Mouse (Mus musculus) CD4-positive, CD25-positive, alpha-beta regulatory T cell, adult 2 months (primary cell): ENCODE results near the gene Cnst.
A peak's percentile ranks its signal among the peaks of the same experiment; 100 is the strongest.

Source experiments
- DNase-seq: peaks from one replicate; pipeline ENCODE4 v3.0.0-alpha.2; 2012; ENCODE audit warnings: low read depth, low spot score

Cnst gene

DNA sequence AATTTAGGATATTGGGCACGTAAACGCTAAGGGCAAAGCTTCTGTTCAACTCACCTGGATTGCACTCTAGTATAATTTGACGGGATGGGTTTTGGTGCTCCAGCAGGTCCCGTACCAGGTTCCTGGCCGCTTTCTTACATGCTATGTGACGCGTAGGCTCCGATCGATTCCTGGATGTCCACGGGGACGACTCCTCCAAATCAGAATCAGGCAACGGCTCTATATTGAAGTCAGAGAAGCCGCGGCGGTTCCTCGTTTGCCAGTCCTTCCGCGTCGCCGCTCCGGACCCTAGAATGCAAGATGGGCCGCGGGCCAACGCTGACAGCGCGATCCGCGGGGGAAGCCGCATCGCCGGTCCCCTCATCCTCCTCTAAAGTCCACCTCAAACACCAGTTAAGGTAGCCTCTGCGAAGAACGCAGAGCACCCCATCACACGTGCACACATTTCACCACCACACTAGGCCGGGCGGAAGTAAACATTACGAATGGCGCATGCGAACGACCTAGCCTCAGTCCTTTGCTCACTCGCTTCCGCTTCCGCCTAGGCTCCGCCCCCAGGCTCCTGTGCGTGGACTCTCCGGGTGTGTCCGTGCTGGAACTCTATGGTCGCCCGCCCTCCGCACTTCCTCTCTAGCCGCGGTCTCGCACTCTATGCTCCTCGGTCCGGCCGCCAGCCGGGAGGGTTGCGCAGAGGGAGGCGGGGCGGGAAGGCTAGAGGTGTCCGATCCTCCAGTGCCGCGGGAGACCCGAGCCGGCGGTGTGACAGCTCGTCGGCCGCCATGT lies at the start of gene Cnst, which contains the start of gene Tfb2m:
Cnst (plus strand) TSS at position 603 of the 783 bp plus-strand sequence.
Tfb2m (minus strand) TSS at position 500 of the 783 bp plus-strand sequence.
- DNase-seq = peak; percentile 97

DNA sequence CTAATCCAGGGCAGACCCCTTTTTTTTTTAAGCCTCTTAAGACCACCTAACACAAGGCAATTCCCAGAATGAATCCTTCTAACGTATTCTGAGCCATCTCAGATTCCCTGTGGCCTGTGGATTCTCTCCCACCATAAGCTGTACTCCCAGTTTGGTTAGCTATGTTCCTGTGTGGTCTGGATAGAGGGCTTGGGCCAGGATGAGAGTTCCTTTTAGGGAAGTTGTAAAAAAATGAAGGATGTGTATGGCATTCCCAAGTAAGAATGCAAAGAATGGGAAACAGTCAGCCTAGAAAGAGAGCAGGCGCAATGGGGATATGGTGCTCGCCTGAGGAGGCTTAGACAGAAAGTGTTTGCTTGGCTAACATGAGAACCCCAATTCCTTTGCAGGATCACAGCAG lies 46.9 kb upstream of the Cnst start:
- DNase-seq = no peak

DNA sequence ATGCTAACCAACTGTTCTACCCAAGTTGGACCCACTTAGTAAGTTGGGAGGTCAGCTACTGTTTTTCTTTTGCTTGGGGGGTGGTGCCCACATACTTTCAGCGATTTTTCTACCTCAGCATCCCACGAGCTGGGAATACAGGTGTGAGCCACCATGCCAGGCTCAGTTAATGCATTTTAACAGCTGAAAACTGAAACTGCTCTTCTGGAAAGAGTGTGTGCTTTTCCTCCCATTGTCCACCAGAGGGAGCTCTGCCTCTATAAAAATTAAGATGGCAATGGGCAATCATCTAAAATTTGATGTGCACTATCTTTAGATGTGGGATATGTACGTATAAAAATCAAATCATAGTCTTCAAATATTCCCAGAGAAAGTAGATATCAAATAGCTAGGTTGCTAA lies 43.6 kb upstream of the Cnst start:
- DNase-seq = peak; percentile 58

DNA sequence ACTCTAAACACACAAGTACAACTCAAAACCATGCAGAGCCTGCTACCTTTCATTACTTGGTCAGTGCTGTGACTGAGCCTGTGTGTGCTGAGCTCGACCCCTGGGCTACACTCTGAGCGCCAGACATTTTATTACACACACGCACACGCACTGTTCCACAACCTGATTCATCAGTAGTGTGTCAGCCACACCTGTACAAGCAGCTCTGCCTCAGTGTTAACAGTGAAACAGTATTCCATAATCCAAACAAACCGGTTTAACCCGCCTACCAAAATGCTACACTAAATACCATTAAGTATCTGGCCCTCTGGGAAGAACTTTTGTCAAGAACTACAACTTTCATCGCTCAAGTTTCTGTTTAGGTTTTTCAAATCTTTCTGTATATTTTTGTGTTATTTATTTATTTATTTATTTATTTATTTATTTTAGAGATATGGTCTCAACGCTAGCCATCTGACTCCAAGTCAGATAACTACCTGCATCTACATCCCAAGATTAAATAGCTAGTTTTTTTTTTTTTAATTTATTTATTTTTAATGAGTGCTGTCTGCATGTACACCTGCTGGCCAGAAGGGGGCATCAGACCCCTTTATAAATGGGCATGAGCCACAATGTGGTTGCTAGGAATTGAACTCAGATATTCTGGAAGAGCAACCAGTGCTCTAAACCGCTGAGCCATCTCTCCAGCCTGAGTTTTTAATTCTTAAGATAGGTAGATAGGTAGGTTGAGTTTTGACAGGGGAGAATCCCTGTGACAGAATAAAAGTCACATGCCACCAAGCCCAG lies 39.4 kb upstream of the Cnst start:
- peak; percentile 80 for DNase-seq

DNA sequence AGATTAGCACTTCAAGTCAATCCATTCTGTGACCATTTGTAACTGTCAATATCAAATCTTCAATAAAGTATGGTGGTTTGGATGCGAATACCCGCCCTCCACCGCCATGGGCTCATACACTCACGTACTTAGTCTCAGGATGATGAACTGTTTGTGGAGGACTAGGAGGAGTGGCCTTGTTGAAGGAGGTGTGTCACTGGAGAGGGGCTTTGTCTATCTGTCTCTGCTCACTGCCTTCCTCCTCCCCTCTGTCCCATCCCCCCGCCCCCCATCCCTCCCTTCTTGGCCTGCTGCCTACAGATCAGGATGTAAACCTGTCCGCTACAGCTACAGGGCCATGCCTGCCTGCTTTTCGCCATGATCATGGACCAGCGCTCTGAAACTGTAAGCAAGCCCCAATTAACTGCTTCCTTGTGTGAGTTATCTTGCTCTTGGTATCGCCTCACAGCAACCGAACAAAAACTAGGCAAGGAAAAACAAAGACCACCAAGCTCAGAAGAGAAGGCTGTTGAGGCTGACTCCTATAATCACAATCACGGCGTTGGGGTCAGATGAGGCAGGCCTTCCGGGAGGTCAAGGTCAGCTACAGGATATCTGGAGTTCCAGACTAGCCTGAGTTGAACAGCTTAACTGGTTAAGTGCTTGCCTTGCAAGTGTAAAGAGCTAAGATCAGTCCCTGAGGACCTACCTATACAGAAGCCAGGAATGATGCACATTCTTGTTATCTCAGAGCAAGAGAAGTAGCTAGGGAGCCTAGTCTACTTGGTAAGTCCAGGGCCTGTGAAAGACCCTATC lies 35.4 kb upstream of the Cnst start:
- DNase-seq = no peak

- DNase-seq = no peak
Observed at GRCm38 (mm10) chr1:179511895-179512294, 34.3 kb upstream of the Cnst start.

GRCm38 (mm10) chr1:179516941-179517712 lies 29.0 kb upstream of the Cnst start:
- peak; percentile 58 for DNase-seq

DNA sequence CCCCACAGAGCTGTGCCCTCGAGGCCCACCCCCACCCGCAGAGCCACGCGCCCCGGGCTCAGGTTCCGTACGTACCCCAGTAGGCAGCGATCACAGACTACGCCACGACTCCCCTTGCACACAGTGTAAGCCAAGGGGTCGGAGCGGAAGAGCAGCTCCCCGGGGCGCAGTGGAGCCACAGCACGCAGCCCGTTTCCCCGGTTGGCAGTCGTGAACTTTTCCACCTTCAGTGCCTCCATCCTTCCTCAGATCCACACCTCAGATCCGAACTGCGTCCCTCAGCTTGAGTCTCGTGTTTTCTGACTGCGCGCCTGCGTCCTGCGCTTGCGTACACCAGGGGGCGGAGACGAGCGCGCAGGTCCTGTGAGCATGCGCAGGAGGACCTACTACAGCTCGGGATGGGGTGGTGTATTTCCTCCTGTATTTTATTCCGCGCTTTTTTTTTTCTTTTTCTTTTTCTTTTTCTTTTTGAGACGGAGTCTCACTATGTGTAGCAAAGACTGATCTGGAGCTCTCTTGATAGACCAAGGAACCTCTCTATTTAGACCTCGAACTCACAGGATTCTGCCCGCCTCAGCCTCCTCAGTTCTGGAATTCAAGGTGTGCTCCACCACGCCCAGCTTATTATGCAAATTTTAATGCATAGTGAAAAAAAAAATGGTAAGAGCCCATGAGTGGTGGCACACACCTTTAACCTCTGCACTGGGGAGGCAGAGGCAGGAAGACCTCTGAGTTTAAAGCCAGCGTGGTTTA lies 28.3 kb upstream of the Cnst start, which contains the start of gene Smyd3:
Smyd3 (minus strand) TSS at position 329 of the 753 bp plus-strand sequence.
- DNase-seq = peak; percentile 96

DNA sequence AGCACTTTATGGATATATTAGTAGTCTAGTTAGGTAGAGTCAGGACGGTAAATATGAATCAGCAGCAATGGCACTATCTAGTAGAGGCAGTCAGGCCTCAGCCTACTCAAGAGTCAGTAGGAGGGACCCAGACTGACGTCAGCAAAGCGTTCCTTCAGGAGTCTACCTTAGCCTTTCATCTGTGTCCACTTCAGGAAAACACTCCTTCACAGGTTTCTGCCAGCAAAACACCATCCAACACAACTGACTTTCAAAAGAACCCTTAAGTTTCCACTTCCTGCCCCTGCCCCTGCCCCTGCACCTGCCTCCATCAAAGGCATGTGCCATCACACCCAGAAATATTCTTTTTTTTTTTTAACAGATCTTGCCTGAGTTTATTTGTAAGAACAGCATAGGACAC lies 26.3 kb upstream of the Cnst start:
- DNase-seq = peak; percentile 15

- no peak for DNase-seq
Observed at GRCm38 (mm10) chr1:179539054-179539453, 7.1 kb upstream of the Cnst start.

DNA sequence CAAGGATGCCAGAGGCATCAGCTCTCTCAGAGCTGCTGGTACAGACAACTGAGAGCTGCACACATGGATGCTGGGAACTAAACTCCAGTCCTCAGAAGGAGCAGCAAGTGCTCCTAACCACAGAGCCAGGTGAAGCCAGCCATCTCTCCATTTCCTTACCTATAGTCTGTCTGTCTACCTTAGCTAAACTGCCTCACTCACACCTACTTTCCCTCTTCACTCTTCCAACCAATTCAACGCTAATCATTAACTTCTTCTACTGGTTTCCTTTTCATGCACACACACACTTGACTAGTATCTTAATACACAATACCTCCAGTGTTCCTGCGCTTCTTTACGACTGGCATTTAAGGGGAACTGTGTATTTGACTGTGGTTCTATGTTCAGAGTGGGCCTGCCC lies 6.3 kb upstream of the Cnst start:
- DNase-seq = no peak

- peak; percentile 60 for DNase-seq
Observed at GRCm38 (mm10) chr1:179541502-179541901, 4.7 kb upstream of the Cnst start.

DNA sequence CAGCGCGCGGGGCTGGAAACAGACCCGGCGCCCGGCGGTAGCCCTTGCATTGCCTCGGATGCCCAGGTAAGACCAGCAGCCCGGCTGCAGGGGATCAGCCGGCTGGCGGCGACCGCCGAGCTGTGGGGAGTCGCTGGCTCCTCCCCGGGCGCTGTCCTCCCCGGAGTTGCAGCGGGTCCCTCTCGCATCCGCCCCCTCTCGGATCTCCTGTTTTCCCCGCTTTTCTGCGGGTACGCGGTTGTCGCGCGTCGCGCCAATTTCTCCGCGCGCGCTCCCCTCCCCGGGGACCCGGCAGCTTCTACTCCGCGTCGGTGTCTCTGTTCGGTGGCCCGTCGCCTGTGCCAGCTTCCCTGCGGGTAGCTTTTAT lies 364 bp downstream of the Cnst start:
- no peak for DNase-seq

DNA sequence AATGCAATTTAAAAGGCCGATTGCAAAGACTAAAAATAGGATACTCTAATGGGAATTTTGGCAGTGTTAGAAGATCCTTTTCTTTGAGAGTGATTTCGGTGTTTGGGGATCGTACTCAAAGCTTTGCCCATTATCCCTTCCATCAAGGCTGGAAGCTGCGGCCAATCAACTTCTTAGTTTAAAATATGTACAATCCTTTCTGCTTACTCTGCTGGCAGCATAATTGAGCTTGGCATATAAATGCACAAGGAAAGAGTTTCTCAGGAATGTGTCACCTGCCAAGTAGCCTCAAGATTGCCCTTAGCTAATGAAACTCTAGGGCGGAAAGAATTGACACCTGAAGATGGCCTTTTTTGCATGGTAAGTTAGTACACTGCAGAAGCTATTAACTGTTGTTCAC lies 1.0 kb downstream of the Cnst start:
- DNase-seq = no peak

DNA sequence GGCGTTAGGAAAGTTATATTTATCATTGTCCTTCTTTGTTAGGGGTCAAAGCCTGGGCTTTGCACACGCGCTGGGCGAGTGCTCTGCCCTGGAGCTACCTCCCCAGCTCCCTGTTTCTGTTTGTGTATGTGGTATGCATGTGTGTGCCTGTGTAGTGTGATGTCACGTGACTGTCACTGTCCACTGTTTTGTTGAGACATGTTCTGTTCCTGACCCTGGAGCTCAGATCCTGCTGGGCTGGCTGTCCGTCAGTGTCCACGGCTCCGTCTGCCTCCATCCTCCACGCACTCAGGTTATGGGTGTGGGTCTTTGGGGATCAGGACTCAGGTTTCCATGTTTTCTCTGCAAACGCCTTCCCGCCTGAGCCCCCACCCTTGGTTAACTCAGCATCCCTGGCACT lies 2.0 kb downstream of the Cnst start:
- no peak for DNase-seq

DNA sequence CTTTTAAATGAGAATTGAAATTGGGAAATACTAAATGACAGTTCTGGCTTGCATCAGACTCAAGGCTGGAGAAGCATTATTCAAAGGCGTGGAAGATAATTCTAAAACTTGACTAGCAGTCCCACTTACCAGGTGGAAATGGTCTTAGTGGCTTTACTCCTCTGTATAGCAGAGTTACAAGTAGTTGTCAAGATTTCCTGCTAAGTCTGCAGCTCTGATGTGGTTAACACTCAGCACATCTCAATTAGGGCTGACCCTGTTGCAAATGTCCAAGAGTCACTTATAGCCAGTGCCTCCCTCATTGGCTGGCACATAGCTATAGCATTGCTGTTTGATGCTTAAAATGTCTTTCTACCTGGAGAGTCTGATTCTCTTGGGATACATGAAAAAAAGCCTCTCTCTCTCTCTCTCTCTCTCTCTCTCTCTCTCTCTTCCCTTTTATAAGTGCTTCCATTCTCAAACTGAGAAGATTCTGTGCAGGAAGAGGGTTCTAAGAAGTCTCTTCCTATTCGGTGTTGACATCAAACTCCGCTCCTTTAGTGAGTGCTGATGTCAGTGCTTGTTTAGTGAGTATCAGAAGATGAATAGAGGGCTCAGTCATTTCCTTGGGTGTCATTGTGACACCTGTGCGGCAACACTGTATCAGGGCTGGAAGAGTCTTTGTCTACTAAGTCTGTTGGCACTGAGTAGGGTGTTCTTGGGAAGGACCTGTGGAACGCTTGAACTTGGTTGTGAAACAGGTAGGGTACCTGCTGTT lies 3.0 kb downstream of the Cnst start:
- peak; percentile 68 for DNase-seq

DNA sequence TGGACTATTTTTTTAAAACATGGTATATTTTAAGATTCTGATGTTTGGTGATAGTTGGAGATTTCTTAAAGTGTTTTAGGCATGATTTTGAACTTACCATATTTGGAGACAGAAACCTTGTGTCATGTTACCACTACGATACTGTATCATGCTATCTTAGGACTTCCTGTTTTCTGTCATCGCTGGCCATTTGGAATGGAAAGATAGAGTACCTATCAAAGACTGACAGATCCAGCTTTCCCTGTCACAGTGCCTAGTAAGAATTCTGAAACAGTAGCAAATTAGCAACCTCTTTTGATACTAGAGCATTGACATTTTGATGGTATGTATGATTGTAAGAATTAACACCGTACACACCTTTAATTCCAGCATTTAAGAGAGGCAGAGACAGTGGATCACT lies 5.2 kb downstream of the Cnst start:
- DNase-seq = no peak

- no peak for DNase-seq
Observed at GRCm38 (mm10) chr1:179551921-179552320, 5.8 kb downstream of the Cnst start.

DNA sequence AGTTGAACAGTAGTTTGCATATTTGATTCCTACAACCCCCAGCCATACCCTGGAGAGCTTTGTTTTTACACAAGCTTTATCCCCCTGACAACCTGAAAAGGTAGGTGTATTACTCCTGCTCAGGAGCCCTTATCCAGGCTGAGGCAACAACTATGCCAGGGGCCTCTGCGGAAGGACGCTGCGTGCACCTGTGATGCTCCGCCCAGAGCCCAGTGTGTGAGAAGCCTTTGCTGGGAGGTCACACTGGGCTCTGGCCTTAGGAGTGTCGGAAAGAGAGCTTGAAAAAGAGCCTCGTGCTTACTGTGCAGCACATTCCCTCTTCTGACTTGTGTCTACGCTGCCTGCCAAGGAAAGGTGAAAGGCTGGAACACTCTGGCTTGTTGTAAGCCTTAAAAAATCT lies 6.6 kb downstream of the Cnst start:
- DNase-seq = no peak
